Mouse (Mus musculus): ENCODE data around the gene Iqgap2. TPM values are rescaled to one million over a fixed set of nuclear protein-coding genes. Genes with fewer than 3 reads are reported as not detected.

Iqgap2 gene
- total and polyA plus RNA-seq, 3 experiments, result 0.61 to 2.5 (median 2.2) TPM

DNA sequence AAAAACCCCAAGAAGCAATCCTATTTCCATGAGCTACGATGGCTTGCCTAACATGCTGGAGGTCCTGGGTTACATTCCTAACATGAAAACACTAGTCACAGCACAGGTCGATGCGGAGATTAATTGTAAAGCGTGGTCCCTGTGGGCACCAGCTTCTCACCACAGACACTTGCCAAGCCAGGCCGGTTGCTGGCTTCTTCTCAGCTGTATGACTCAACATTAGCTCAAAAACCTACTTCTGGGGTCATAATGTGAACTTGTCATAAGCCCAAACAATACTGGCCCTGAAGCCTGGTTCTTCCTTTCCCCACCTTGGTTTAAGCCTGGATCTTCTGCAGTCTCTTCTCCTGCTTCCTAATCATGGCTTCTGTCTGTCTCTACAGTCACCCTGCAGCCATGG is 306.8 kb downstream of the Iqgap2 start:
- Histone ChIP-seq H3K9ac (ENCODE audit: low read depth, low read length) (no peak overlapping the region), H3K4me3 (no peak overlapping the region), H3K79me2 (replicated peaks; ENCODE audit: control insufficient read depth, insufficient read depth, low read length) (no peaks in the 10 kb centered on the region), H3K27me3 (ENCODE audit: control insufficient read depth, insufficient read depth, low read length) (no peaks in the 10 kb centered on the region), H3K4me1 (ENCODE audit: control insufficient read depth, insufficient read depth, low read length) (no peaks in the 10 kb centered on the region), H3K36me3 (ENCODE audit: control insufficient read depth, insufficient read depth, low read length) (no peaks in the 10 kb centered on the region), H3K27ac (no peak overlapping the region)
- intact Hi-C loops (cut with DNase I), result no loop called here
- no peak for DNase-seq
- TF ChIP-seq POLR2A (IDR thresholded peaks at IDR 0.05; ENCODE audit: insufficient read depth, low read depth, low read length) (no peak), EP300 (IDR thresholded peaks at IDR 0.05; ENCODE audit: insufficient read depth, low read depth, low read length) (no peak), CTCF (IDR thresholded peaks at IDR 0.05) (no peak)
- 79% methylated on average over 5 of the region's 5 CpGs for whole genome bisulfite sequencing

DNA sequence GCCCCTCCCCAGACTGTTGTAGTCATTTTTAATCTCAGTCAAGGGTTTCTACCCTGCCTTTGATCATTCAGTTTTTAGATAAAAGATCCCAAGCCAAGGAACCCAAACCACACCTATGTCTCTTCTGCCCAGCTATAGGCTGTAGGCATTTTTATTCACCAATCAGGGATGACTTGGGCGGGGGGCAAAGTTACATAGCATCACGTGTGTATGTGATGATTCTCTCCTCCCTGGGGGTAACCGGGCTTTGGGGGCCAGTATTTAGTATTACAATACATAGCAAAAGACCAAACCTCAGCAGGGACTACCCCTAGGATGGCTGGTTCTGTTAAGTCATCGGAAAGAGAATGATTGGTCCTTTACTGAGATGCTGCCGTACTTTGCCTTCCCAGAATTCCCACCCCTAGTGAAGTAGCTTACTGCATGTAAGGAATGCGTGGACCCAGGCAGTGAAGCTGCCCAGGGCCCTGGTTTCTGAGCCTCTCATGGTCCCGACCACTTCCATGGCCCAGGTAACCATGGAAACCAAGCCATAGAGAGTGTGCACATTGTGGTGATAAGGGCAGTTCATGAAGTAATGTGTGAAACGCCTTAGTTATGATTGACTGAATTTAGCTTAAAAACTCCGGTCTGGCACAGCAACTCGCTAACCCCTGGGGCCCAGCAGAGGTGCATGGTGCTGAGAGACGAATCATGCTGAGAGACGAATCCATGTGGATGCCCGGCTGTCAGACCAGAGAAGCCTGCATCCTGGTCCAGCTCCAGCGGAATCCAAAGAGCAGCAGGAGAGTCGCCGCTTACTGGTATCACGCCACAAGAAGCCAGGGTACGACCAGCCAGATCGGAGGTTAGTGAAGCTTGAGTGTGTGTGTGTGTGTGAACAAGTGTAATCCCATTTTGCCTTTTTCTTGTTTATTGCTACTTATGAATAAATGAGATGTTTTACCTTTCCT is 308.2 kb downstream of the Iqgap2 start:
- Histone ChIP-seq H3K27me3 (ENCODE audit: control insufficient read depth, insufficient read depth, low read length) (no peaks in the 10 kb centered on the region), H3K4me3 (no peak overlapping the region), H3K4me1 (ENCODE audit: control insufficient read depth, insufficient read depth, low read length) (no peaks in the 10 kb centered on the region), H3K79me2 (replicated peaks; ENCODE audit: control insufficient read depth, insufficient read depth, low read length) (no peaks in the 10 kb centered on the region), H3K27ac (no peak overlapping the region), H3K36me3 (ENCODE audit: control insufficient read depth, insufficient read depth, low read length) (no peaks in the 10 kb centered on the region), H3K9ac (ENCODE audit: low read depth, low read length) (no peak overlapping the region)
- intact Hi-C loops (cut with DNase I), result no loop called here
- TF ChIP-seq POLR2A (IDR thresholded peaks at IDR 0.05; ENCODE audit: insufficient read depth, low read depth, low read length), result no peak
- no peak for TF ChIP-seq CTCF (IDR thresholded peaks at IDR 0.05)
- no peak for TF ChIP-seq EP300 (IDR thresholded peaks at IDR 0.05; ENCODE audit: insufficient read depth, low read depth, low read length)
- DNase-seq, result no peak
- 63% methylated on average over 19 of the region's 19 CpGs for WGBS

DNA sequence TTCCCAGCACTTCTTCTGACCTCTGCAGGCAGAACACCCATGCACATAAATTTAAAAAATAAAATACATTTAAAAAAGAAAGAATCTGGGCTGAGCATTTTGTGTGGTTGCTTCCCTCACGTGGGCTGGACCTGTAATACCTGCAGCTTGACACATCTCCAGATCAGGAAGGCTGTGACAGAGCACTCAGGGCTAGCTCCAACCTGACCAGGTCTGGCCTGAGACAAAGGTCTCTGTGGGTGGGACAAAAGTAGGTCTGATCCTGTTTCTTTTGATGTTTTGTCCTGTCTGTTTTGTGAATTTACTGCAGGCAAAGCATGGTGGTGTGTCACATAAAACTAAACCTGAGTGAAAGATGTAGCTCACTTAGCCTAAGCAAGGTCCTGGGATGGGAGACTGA is 309.9 kb downstream of the Iqgap2 start:
- intact Hi-C loops (cut with DNase I), result no loop called here
- Histone ChIP-seq H3K9ac (ENCODE audit: low read depth, low read length) (no peak overlapping the region), H3K79me2 (replicated peaks; ENCODE audit: control insufficient read depth, insufficient read depth, low read length) (no peaks in the 10 kb centered on the region), H3K36me3 (ENCODE audit: control insufficient read depth, insufficient read depth, low read length) (no peaks in the 10 kb centered on the region), H3K4me1 (ENCODE audit: control insufficient read depth, insufficient read depth, low read length) (no peaks in the 10 kb centered on the region), H3K4me3 (no peak overlapping the region), H3K27ac (no peak overlapping the region), H3K27me3 (ENCODE audit: control insufficient read depth, insufficient read depth, low read length) (no peaks in the 10 kb centered on the region)
- no peak for TF ChIP-seq POLR2A (IDR thresholded peaks at IDR 0.05; ENCODE audit: insufficient read depth, low read depth, low read length)
- TF ChIP-seq EP300 (IDR thresholded peaks at IDR 0.05; ENCODE audit: insufficient read depth, low read depth, low read length), result no peak
- no peak for TF ChIP-seq CTCF (IDR thresholded peaks at IDR 0.05)
- DNase-seq, result no peak
- WGBS, result 71% methylated on average over 1 of the region's 1 CpGs

DNA sequence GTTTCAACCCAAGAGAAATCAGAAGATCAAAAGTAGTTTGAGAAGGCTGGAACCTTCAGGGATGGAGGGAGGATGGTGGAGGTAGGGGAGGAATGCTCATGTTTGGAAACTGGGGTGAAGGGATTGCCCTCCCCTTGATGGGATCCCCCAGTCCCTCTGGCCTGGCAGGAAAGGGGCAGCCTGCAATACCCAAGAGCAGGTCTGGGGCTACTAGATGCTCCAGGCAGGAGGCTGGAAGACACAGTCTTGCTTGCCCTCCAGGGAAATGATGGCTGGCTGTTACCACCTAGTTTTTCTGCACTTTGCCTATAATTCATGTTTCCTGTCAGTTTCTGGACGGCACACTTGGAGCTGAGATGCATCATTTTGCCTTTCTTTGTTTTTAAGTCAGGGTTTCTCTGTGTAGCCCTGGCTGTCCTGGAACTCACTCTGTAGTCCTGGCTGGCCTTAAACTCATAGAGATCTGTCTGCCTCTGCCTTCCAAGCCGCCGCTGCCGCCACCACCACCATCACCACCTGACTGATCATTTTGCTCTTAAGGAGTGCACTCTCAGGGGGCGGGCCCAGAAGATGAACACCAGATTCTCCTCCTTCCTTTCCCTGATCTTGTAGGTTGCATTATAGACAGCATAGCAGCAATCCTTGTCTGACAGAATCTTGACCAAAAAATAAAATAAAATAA is 313.6 kb downstream of the Iqgap2 start:
- Histone ChIP-seq H3K27ac (no peak overlapping the region), H3K4me1 (ENCODE audit: control insufficient read depth, insufficient read depth, low read length) (no peaks in the 10 kb centered on the region), H3K4me3 (no peak overlapping the region), H3K79me2 (replicated peaks; ENCODE audit: control insufficient read depth, insufficient read depth, low read length) (no peaks in the 10 kb centered on the region), H3K27me3 (ENCODE audit: control insufficient read depth, insufficient read depth, low read length) (no peaks in the 10 kb centered on the region), H3K9ac (ENCODE audit: low read depth, low read length) (no peak overlapping the region), H3K36me3 (ENCODE audit: control insufficient read depth, insufficient read depth, low read length) (no peaks in the 10 kb centered on the region)
- intact Hi-C loops (cut with DNase I), result no loop called here
- WGBS, result 93% methylated on average over 5 of the region's 5 CpGs
- no peak for DNase-seq
- TF ChIP-seq POLR2A (IDR thresholded peaks at IDR 0.05; ENCODE audit: insufficient read depth, low read depth, low read length), result no peak
- no peak for TF ChIP-seq EP300 (IDR thresholded peaks at IDR 0.05; ENCODE audit: insufficient read depth, low read depth, low read length)
- TF ChIP-seq CTCF (IDR thresholded peaks at IDR 0.05), result no peak

Other genes starting within 250 kb of the Iqgap2 start
- gene F2rl2, start 195.1 kb downstream of the Iqgap2 start, total RNA-seq (2021), result under 1 TPM in 1 of 2 experiments, not detected in 1; 0.68 TPM
- gene F2rl2, start 195.1 kb downstream of the Iqgap2 start, polyA plus RNA-seq (2012; rRNA removed), result 0.29 and 0.82 TPM in 2 replicates
- 10 to 100 TPM; 10.1 to 11.8 TPM for gene Gm20075, start 189.5 kb upstream of the Iqgap2 start, total RNA-seq (2021)
- gene Gm20075, start 189.5 kb upstream of the Iqgap2 start, polyA plus RNA-seq (2012; rRNA removed), result 2.4 and 5.9 TPM in 2 replicates
- not detected for gene Gm17190, start 190.1 kb upstream of the Iqgap2 start, total RNA-seq (2021)
- not detected in 2 replicates for gene Gm17190, start 190.1 kb upstream of the Iqgap2 start, polyA plus RNA-seq (2012; rRNA removed)
- under 1 TPM; 0.23 to 0.48 TPM for gene Sv2c, start 240.7 kb upstream of the Iqgap2 start, total RNA-seq (2021)
- 0.41 and 0.44 TPM in 2 replicates for gene Sv2c, start 240.7 kb upstream of the Iqgap2 start, polyA plus RNA-seq (2012; rRNA removed)

Measured in heart, adult 2 months (tissue).